Mouse (Mus musculus) intestine, postnatal 0 days (tissue): Measurements from ENCODE around the gene Ghrh. TPM values are rescaled to one million over a fixed set of nuclear protein-coding genes. Genes with fewer than 3 reads are reported as not detected.

Source experiments
- ATAC-seq: fragments of 200-750 bp; cut with Nextera tagmentation; 2 replicates; pipeline ENCODE4 v1.8.0; 2017; ENCODE audit warnings: mild to moderate bottlenecking, moderate TSS enrichment, moderate library complexity
- H3K27ac ChIP-seq: fragments of 300-500 bp; sonication (generic); 2 replicates; pipeline ENCODE4 v1.5.1; 2014; ENCODE audit warnings: mild to moderate bottlenecking, low read depth, low read length, moderate library complexity
- H3K27me3 ChIP-seq: fragments of 300-500 bp; sonication (generic); replicated peaks from 2 replicates; pipeline ENCODE4 v1.6.1; 2014; ENCODE audit warnings: low read length, mixed read lengths; ENCODE audit not compliant: control insufficient read depth, insufficient read depth
- H3K36me3 ChIP-seq: fragments of 300-500 bp; sonication (generic); 2 replicates; pipeline ENCODE4 v1.6.1; 2014; ENCODE audit warnings: mild to moderate bottlenecking, moderate library complexity; ENCODE audit not compliant: control insufficient read depth, insufficient read depth
- H3K4me1 ChIP-seq: fragments of 300-500 bp; sonication (generic); replicated peaks from 2 replicates; pipeline ENCODE4 v1.6.1; 2014; ENCODE audit warnings: antibody characterized with exemption, low read length, mixed read lengths; ENCODE audit not compliant: control insufficient read depth, insufficient read depth
- H3K4me2 ChIP-seq: fragments of 300-500 bp; sonication (generic); replicated peaks from 2 replicates; pipeline ENCODE4 v1.6.1; 2014; ENCODE audit warnings: low read depth, mild to moderate bottlenecking, moderate library complexity
- H3K4me3 ChIP-seq: fragments of 300-500 bp; sonication (generic); 2 replicates; pipeline ENCODE4 v1.5.1; 2014; ENCODE audit warnings: low read depth, low read length
- H3K9ac ChIP-seq: fragments of 300-500 bp; sonication (generic); 2 replicates; pipeline ENCODE4 v1.6.1; 2014; ENCODE audit warnings: mild to moderate bottlenecking, low read depth, low read length
- H3K9me3 ChIP-seq: fragments of 300-500 bp; sonication (generic); 2 replicates; pipeline ENCODE4 v1.6.1; 2016; ENCODE audit warnings: mixed run types; ENCODE audit not compliant: control insufficient read depth
- CTCF ChIP-seq: sonication (generic); IDR thresholded peaks from 2 replicates; pipeline ENCODE4 v1.5.1; 2016; ENCODE audit warnings: low read depth, mild to moderate bottlenecking, control low read depth, antibody characterized with exemption, moderate library complexity
- WGBS: fragments of 180-500 bp; shearing (Covaris S2); extraction: QIAGEN DNeasy Blood & Tissue Kit; methylation state at CpG from one replicate; pipeline ENCODE4 v1.1.7; 2014; 5-methylcytosine and 5-hydroxymethylcytosine counted together
- polyA plus RNA-seq: library from polyadenylated mRNA; unstranded; fragments of >200 nt; fragmentation: Nextera tagmentation; extraction: Ambion mirVana; gene quantifications from 2 replicates; pipeline ENCODE4 v1.2.1, GENCODE M21; 2015

Gene Ghrh
- polyA plus RNA-seq, 1 experiment from 2014 or later = 0.26 TPM

DNA sequence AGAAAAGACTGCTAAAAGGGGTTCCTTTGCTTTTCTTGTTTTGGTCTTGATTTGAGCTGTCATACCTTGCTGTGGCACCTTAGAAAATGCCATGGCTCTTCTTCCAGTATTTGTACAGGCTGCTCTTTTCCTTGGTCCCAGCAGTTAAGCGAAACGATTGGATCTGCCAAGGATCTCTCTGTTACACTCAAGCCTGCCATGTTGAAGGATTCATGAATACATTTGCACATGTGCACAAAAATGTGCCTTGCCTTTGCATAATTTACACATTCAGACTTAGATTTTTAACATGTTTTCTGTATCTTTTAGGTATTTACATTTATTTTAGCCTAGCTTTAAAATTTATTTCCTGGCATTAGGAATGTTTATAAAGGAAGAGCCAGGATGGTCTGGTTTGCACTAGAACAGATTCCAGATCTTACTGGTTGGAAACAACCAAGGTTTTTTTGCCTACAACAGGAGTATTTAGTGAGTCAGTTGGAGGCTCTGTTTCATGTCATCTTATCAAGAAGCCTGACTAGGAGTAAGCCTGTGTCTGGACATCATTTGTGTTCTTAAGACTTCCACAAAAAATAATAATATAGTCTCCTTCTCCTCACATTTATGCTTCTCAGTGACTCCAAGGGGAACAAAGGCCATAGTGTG, 38.9 kb downstream of the Ghrh start:
- no peaks in the 10 kb centered on the region for H3K4me1 ChIP-seq
- no peaks in the 10 kb centered on the region for H3K9me3 ChIP-seq
- no peak for ATAC-seq
- H3K4me2 ChIP-seq = no peak overlapping the region
- 71% methylated on average over 2 of the region's 2 CpGs for WGBS
- H3K27me3 ChIP-seq = no peaks in the 10 kb centered on the region
- TF ChIP-seq CTCF = no peak
- no peak overlapping the region for H3K4me3 ChIP-seq
- H3K9ac ChIP-seq = no peak overlapping the region
- H3K36me3 ChIP-seq = peaks cover 44% of the 10 kb centered on the region
- H3K27ac ChIP-seq = no peak overlapping the region

GRCm38 (mm10) chr2:157307715-157308265, 39.5 kb downstream of the Ghrh start:
- Histone ChIP-seq H3K27ac (no peak overlapping the region), H3K4me1 (no peaks in the 10 kb centered on the region)

DNA sequence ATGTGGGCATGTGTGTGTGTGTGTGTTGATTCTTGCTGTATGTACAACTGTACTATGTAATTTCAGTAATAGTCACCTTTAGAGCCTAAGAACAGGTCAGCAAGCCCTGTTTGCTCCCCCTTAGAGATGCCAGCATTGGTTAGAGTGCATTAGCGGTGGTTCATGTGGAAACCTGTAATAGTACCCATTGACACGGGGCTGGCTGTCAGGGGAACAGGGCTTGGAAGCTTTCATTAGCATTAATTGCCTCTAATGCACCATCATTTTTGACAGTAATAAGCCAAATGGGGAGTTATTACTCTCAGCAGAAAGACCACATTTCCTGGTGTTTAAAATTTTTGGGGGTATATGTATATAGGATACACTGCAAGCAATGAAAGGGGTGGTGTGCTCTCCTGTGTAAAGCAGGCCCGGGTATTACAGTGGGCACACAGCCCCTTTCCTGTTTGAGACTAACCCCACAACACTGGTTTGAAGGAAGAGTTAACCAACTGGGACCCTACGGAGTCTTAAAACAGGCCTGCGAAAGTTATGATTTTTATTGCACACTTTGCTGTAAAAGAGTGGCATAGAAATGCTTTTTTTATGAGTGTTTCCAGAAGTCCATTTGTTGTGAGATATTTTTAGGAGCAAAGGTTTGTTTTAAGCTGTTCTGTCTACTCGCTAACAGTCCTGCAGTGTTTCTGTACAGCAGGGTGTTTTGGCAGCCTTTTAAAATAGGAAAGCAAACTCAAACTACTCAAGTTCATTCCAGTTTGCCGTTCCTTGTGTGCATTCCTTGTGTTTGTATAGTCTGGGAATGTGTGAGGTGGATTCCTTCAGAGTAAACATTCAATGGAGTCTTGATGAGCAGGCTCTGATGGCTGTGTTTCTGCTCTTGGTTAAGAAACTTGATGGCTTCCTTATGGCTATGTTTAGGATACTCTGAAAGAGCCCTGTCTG, 40.9 kb downstream of the Ghrh start:
- ATAC-seq = no peak
- no peak overlapping the region; the same call in 1 of the 2 replicates for H3K27ac ChIP-seq

More at GRCm38 (mm10) chr2:157307715-157308265, 39.5 kb downstream of the Ghrh start:
- H3K27me3 ChIP-seq = no peaks in the 10 kb centered on the region
- no peaks in the 10 kb centered on the region for H3K9me3 ChIP-seq
- H3K4me2 ChIP-seq = no peak overlapping the region
- no peak overlapping the region for H3K9ac ChIP-seq
- WGBS = 78% methylated on average over 4 of the region's 4 CpGs
- H3K4me3 ChIP-seq = no peak overlapping the region
- TF ChIP-seq CTCF = no peak
- ATAC-seq = no peak
- H3K36me3 ChIP-seq = peaks cover 44% of the 10 kb centered on the region

GRCm38 (mm10) chr2:157303096-157303495, 44.2 kb downstream of the Ghrh start:
- H3K36me3 ChIP-seq = peaks cover 51% of the 10 kb centered on the region
- TF ChIP-seq CTCF = no peak
- WGBS = 83% methylated on average over 9 of the region's 9 CpGs
- no peak overlapping the region for H3K9ac ChIP-seq
- no peak for ATAC-seq
- no peak overlapping the region for H3K4me3 ChIP-seq
- no peak overlapping the region for H3K4me2 ChIP-seq
- H3K4me1 ChIP-seq = no peaks in the 10 kb centered on the region
- no peaks in the 10 kb centered on the region for H3K9me3 ChIP-seq
- H3K27ac ChIP-seq = no peak overlapping the region
- H3K27me3 ChIP-seq = no peaks in the 10 kb centered on the region

More for the DNA sequence above, 40.9 kb downstream of the Ghrh start:
- H3K4me3 ChIP-seq = no peak overlapping the region
- no peaks in the 10 kb centered on the region for H3K4me1 ChIP-seq
- peaks cover 44% of the 10 kb centered on the region for H3K36me3 ChIP-seq
- no peak overlapping the region for H3K9ac ChIP-seq
- 50% methylated on average over 7 of the region's 7 CpGs for WGBS
- no peak for TF ChIP-seq CTCF
- no peaks in the 10 kb centered on the region for H3K9me3 ChIP-seq
- no peak overlapping the region for H3K4me2 ChIP-seq
- H3K27me3 ChIP-seq = no peaks in the 10 kb centered on the region

DNA sequence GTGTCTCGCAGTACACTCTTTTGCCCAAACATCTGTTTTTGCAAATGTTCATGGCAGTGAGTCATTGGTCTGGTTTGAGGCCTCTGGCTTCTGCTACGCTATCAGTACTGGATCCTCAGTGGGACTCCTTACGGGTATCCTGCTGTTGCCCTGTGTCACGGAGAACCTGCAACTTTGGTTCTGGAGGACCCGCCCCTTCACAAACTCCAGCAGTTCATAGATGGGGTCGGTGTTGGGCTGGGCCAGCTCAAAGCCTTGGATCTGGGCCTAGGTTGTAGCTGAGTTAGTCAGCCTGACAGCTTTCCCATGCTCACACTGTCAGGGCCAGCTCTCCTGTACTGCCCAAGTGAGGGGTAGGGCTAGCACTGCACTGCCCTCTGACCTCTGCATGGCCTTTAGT, 47.3 kb downstream of the Ghrh start:
- no peak for TF ChIP-seq CTCF
- Histone ChIP-seq H3K4me1 (no peaks in the 10 kb centered on the region), H3K27me3 (no peaks in the 10 kb centered on the region), H3K9me3 (no peaks in the 10 kb centered on the region), H3K9ac (no peak overlapping the region), H3K4me3 (no peak overlapping the region), H3K27ac (no peak overlapping the region), H3K4me2 (no peak overlapping the region), H3K36me3 (peaks cover 79% of the 10 kb centered on the region)
- 91% methylated on average over 6 of the region's 6 CpGs for WGBS
- no peak for ATAC-seq

DNA sequence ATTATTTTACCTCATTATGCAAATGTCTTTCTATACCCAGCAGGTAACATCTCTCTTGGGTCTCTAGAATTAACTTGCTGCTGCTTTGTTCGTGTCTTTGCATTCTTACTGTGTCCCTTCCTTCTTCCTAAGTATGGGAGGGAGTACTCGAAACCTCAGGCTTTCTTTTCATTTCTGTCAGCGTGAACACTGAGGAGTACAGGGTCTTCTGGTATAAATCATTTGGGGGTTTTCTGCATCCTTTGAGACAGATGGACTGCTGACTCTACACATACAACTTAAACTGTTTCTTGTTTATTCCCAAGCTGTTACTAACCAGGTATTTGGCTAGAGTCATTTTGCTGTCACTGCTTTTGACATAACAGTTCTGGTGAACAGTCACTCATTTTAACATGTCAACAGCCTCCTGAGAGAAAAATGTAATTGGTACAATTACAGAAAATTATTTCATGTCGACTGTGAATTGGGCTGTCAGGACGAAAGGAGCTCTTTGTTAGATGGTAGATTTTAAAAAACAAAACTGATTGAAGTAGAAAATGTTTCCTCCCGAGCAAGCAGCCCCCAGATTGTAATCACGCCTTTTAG, 51.1 kb downstream of the Ghrh start:
- no peak overlapping the region for H3K9ac ChIP-seq
- H3K4me3 ChIP-seq = no peak overlapping the region
- H3K36me3 ChIP-seq = peaks cover 84% of the 10 kb centered on the region
- H3K4me2 ChIP-seq = no peak overlapping the region
- ATAC-seq = no peak
- H3K4me1 ChIP-seq = no peaks in the 10 kb centered on the region
- H3K9me3 ChIP-seq = no peaks in the 10 kb centered on the region
- H3K27me3 ChIP-seq = no peaks in the 10 kb centered on the region
- TF ChIP-seq CTCF = no peak
- WGBS = 82% methylated on average over 7 of the region's 7 CpGs
- H3K27ac ChIP-seq = no peak overlapping the region
